Mouse (Mus musculus) embryonic facial prominence, embryonic 14.5 days (tissue): ENCODE measurements around the gene Gm20388. TPM values are rescaled to one million over a fixed set of nuclear protein-coding genes. Genes with fewer than 3 reads are reported as not detected.

Experiments used
- ATAC-seq: fragments of 200-750 bp; cut with Nextera tagmentation; 2 replicates; pipeline ENCODE4 v1.8.0; 2017; ENCODE audit warnings: low read depth, moderate number of reproducible peaks, moderate TSS enrichment
- DNase-seq: peaks from one replicate; pipeline ENCODE4 v3.0.0-alpha.2; 2015; ENCODE audit warnings: low spot score
- H3K27ac ChIP-seq: fragments of 300-500 bp; sonication (generic); replicated peaks from 2 replicates; pipeline ENCODE4 v1.5.1; 2014; ENCODE audit warnings: low read depth, mild to moderate bottlenecking, low read length, moderate library complexity
- H3K27me3 ChIP-seq: fragments of 300-500 bp; sonication (generic); replicated peaks from 2 replicates; pipeline ENCODE4 v1.6.1; 2014; ENCODE audit warnings: low read length; ENCODE audit not compliant: control insufficient read depth, insufficient read depth
- H3K36me3 ChIP-seq: fragments of 300-500 bp; sonication (generic); 2 replicates; pipeline ENCODE4 v1.6.1; 2014; ENCODE audit warnings: low read length, mixed read lengths; ENCODE audit not compliant: control insufficient read depth, insufficient read depth
- H3K4me1 ChIP-seq: fragments of 300-500 bp; sonication (generic); 2 replicates; pipeline ENCODE4 v1.6.1; 2014; ENCODE audit warnings: antibody characterized with exemption, low read length; ENCODE audit not compliant: control insufficient read depth, insufficient read depth
- H3K4me2 ChIP-seq: fragments of 300-500 bp; sonication (generic); 2 replicates; pipeline ENCODE4 v1.6.1; 2014; ENCODE audit warnings: low read depth, mild to moderate bottlenecking, low read length, moderate library complexity, mixed read lengths
- H3K4me3 ChIP-seq: fragments of 300-500 bp; sonication (generic); 2 replicates; pipeline ENCODE4 v1.5.1; 2014; ENCODE audit warnings: low read depth, mild to moderate bottlenecking, low read length
- H3K9ac ChIP-seq: fragments of 300-500 bp; sonication (generic); 2 replicates; pipeline ENCODE4 v1.6.1; 2014; ENCODE audit warnings: low read depth, mild to moderate bottlenecking, low read length, moderate library complexity, mixed read lengths
- H3K9me3 ChIP-seq: fragments of 300-500 bp; sonication (generic); 2 replicates; pipeline ENCODE4 v1.6.1; 2016; ENCODE audit warnings: low read length; ENCODE audit not compliant: control insufficient read depth
- WGBS: fragments of 180-500 bp; shearing (Covaris S2); extraction: QIAGEN DNeasy Blood & Tissue Kit; methylation state at CpG from one replicate; pipeline ENCODE4 v1.1.7; 2014; 5-methylcytosine and 5-hydroxymethylcytosine counted together
- polyA plus RNA-seq: library from polyadenylated mRNA; unstranded; fragments of >200 nt; fragmentation: Nextera tagmentation; extraction: Ambion mirVana; gene quantifications from 2 replicates; pipeline ENCODE4 v1.2.1, GENCODE M21; 2014

Gene Gm20388
- polyA plus RNA-seq, 1 experiment from 2014 or later: not detected

GRCm38 (mm10) chr8:120204736-120205360, 294.2 kb downstream of the Gm20388 start:
- no peak overlapping the region for H3K4me2 ChIP-seq
- 59% methylated on average over 7 of the region's 7 CpGs for WGBS
- no peak overlapping the region for H3K27ac ChIP-seq
- H3K9me3 ChIP-seq: peaks cover 5% of the 10 kb centered on the region; the same call in 1 of the 2 replicates
- H3K4me3 ChIP-seq: no peak overlapping the region
- H3K4me1 ChIP-seq: no peaks in the 10 kb centered on the region
- H3K9ac ChIP-seq: no peak overlapping the region
- ATAC-seq: no peak
- no peaks in the 10 kb centered on the region for H3K36me3 ChIP-seq
- peak; percentile 25 for DNase-seq
- no peaks in the 10 kb centered on the region for H3K27me3 ChIP-seq

DNA sequence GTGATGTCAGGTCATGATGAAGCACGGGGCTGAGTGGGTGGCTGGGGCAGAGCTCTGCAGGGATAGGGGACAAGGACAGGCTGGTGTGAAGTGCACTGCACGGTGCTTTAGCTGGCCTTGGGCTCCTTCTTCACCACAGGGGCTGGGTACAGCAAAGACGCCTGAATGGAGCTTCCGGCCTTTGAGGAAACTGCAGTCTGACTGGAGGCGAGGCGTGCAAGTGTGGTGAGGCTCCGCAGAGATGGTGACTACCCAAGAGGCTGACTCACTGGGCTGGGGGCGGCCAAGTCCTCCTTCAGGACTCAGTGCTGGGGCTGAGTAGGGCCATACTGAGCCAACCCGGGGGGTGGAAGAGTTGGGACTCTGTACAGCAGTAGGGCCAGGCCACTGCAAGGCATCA, 295.3 kb downstream of the Gm20388 start:
- 83% methylated on average over 9 of the region's 9 CpGs for WGBS
- H3K27me3 ChIP-seq: no peaks in the 10 kb centered on the region
- no peak overlapping the region for H3K4me2 ChIP-seq
- H3K9ac ChIP-seq: no peak overlapping the region
- no peaks in the 10 kb centered on the region for H3K36me3 ChIP-seq
- ATAC-seq: no peak
- H3K4me1 ChIP-seq: peaks cover 8% of the 10 kb centered on the region
- no peak overlapping the region for H3K27ac ChIP-seq
- H3K9me3 ChIP-seq: no peaks in the 10 kb centered on the region
- H3K4me3 ChIP-seq: no peak overlapping the region
- DNase-seq: no peak

DNA sequence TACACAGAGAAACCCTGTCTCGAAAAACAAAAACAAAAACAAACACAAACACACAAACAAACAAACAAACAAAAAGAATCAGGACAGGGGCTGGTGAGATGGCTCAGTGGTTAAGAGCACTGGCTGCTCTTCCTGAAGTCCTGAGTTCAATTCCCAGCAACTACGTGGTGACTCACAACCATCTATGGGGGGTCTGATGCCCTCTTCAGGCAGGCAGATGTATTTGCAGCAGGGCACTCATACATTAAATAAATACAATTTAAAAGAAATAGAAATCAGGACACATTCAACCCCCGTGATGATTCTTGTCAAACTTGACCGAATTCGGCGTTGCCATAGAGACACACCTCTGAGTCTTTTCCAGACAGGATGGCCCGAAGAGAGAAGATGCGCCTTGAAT, 296.7 kb downstream of the Gm20388 start:
- no peaks in the 10 kb centered on the region for H3K27me3 ChIP-seq

GRCm38 (mm10) chr8:120208113-120208512, 297.5 kb downstream of the Gm20388 start:
- Histone ChIP-seq H3K27me3 (no peaks in the 10 kb centered on the region), H3K27ac (no peak overlapping the region), H3K4me1 (peaks cover 13% of the 10 kb centered on the region), H3K4me3 (no peak overlapping the region), H3K4me2 (no peak overlapping the region), H3K9ac (0 out of 2 replicates have a peak overlapping the region, but pooled peaks have one; percentile 1), H3K36me3 (no peaks in the 10 kb centered on the region), H3K9me3 (no peaks in the 10 kb centered on the region)
- 65% methylated on average over 11 of the region's 11 CpGs for WGBS
- DNase-seq (no peak), ATAC-seq (no peak)

More for the DNA sequence above, 296.7 kb downstream of the Gm20388 start:
- no peak overlapping the region for H3K4me2 ChIP-seq
- 87% methylated on average over 8 of the region's 8 CpGs for WGBS
- ATAC-seq (no peak), DNase-seq (no peak)
- no peaks in the 10 kb centered on the region for H3K36me3 ChIP-seq
- H3K9ac ChIP-seq: no peak overlapping the region
- H3K9me3 ChIP-seq: no peaks in the 10 kb centered on the region
- peaks cover 13% of the 10 kb centered on the region for H3K4me1 ChIP-seq
- H3K27ac ChIP-seq: no peak overlapping the region
- H3K4me3 ChIP-seq: no peak overlapping the region

GRCm38 (mm10) chr8:120211345-120211744, 300.7 kb downstream of the Gm20388 start:
- Histone ChIP-seq H3K4me3 (no peak overlapping the region), H3K9me3 (no peaks in the 10 kb centered on the region), H3K27ac (no peak overlapping the region), H3K4me1 (peaks cover 27% of the 10 kb centered on the region), H3K27me3 (no peaks in the 10 kb centered on the region), H3K4me2 (no peak overlapping the region), H3K36me3 (no peaks in the 10 kb centered on the region), H3K9ac (no peak overlapping the region; the same call in 1 of the 2 replicates)
- 21% methylated on average over 3 of the region's 4 CpGs for WGBS
- ATAC-seq: no peak
- peak; percentile 43 for DNase-seq

- H3K27me3 ChIP-seq: no peaks in the 10 kb centered on the region
- 86% methylated on average over 7 of the region's 7 CpGs for WGBS
- no peaks in the 10 kb centered on the region for H3K36me3 ChIP-seq
- no peaks in the 10 kb centered on the region for H3K9me3 ChIP-seq
- peaks cover 39% of the 10 kb centered on the region for H3K4me1 ChIP-seq
- ATAC-seq (no peak), DNase-seq (no peak)
- H3K4me2 ChIP-seq: no peak overlapping the region
- no peak overlapping the region for H3K27ac ChIP-seq
- no peak overlapping the region for H3K9ac ChIP-seq
- H3K4me3 ChIP-seq: no peak overlapping the region
Measured at GRCm38 (mm10) chr8:120212596-120212995, 302.0 kb downstream of the Gm20388 start.

DNA sequence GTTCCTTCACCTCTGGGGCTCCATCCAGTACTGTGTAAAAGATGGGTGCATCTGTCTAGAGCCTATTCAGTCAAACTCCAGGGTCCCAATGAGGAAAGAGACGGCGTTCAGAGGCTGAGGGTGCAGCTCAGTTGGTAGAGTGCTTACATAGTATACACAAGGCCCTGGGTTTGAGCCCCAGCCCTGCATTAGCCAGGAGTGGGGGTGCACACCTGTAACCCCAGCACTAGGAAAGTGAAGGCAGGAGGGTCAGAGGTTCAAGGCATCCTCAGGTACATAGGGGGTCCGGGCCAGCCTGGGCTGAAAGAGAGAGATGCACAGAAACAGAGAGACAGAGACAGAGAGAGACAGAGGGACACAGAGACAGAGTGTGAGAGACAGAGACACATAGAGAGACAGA, 302.6 kb downstream of the Gm20388 start:
- ATAC-seq: no peak
- 95% methylated on average over 3 of the region's 3 CpGs for WGBS
- H3K4me1 ChIP-seq: peaks cover 42% of the 10 kb centered on the region

DNA sequence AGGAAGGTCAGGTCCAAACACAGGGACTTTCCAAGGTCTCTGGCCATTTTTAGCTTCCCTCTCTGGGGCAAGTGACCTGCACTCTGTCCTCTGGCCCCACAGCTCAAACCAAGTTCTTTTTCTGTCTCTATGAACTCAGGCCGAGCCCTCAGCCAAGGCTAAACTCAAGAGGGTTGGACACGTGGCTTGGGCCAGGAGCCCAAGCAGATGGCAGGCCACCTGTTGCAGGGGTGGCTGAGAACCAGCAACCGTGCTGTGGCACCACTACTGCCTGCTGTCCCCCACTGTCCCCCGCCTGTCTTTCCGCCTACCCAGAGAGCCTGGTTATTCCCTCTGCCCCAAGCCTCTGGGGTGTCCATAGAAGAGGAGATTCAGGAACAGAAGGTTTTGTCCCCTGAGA, 303.3 kb downstream of the Gm20388 start:
- H3K9me3 ChIP-seq: no peaks in the 10 kb centered on the region
- ATAC-seq: no peak
- DNase-seq: peak; percentile 61
- 77% methylated on average over 5 of the region's 5 CpGs for WGBS
- peaks cover 42% of the 10 kb centered on the region for H3K4me1 ChIP-seq
- H3K27me3 ChIP-seq: no peaks in the 10 kb centered on the region
- H3K9ac ChIP-seq: no peak overlapping the region
- H3K4me3 ChIP-seq: no peak overlapping the region
- no peak overlapping the region for H3K4me2 ChIP-seq
- no peak overlapping the region for H3K27ac ChIP-seq
- no peaks in the 10 kb centered on the region for H3K36me3 ChIP-seq

More for the DNA sequence above, 302.6 kb downstream of the Gm20388 start:
- Histone ChIP-seq H3K27me3 (no peaks in the 10 kb centered on the region), H3K9me3 (no peaks in the 10 kb centered on the region), H3K4me3 (no peak overlapping the region), H3K27ac (no peak overlapping the region), H3K36me3 (no peaks in the 10 kb centered on the region), H3K4me2 (no peak overlapping the region), H3K9ac (no peak overlapping the region)
- DNase-seq: no peak
